Mouse (Mus musculus): Measurements from ENCODE around the gene Ncbp3.

Ncbp3 gene

DNA sequence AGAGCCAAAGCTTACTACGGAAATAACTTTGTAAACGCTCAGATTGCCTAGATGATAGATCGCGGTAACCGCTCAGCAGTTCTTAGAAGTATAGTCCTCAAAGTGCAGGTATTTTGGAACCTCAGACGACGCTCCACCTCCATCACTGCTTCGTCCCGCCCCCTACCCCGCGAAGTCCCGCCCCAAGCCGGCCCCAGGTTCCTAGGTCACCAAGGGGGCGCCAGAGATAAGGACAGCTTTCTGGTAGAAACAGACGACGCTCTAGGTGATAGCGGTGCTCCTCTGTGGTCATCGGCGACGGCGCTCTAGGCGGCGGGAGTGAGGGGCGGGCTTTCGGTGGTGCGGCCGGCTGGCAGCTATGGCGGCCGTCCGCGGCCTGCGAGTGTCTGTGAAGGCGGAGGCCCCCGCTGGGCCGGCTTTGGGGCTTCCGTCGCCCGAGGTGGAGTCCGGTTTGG is at the start of gene Ncbp3:
TSS of gene Ncbp3 (plus strand) at position 242 of the 455 bp plus-strand sequence.
- DNase-seq (ENCODE audit: low read depth, low spot score): peak; percentile 96

DNA sequence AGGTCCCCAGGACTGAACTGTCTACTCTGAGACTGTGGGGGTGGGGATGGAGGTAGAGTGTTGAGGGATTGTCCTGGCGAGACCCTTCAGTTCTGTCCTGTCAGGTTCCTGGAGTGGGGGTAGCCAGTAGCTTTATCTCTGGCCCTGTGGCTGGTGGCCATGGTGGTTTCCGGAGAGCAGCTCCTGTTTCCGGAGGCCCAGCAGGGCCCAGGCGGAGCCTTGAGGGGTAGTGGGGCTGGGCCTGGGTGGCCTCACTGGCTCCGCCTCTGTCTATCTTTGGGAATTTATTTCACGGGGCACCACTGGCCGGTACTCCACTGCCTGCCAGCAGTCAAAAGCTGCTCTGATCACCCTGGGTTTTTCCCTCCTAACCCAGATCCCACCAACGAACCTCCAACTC is 48.8 kb upstream of the Ncbp3 start, which contains the start of gene P2rx1:
TSS of gene P2rx1 (plus strand) at position 333 of the 400 bp plus-strand sequence.
- no peak for DNase-seq (ENCODE audit: low read depth, low spot score)

DNA sequence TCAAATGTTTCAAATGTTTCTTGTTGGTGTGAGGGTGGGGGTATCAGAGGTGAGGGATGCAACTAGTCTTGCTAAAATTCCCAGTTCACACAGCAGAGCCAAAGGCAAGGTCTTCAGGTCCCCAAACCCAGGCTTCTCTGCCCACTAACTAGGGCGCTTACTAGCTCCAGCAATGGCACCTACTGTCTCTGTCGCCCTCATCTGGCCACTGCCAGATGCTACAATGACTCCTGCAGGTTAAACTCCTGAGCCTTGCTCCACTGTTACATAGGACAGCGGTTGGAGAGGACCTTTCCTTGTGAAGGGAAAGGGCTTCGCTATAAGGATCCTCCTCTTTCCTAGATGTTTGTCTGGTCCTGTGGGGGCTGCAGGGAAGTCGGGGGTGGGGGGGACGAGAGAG is 46.6 kb upstream of the Ncbp3 start:
- peak; percentile 46 for DNase-seq (ENCODE audit: low read depth, low spot score)

DNA sequence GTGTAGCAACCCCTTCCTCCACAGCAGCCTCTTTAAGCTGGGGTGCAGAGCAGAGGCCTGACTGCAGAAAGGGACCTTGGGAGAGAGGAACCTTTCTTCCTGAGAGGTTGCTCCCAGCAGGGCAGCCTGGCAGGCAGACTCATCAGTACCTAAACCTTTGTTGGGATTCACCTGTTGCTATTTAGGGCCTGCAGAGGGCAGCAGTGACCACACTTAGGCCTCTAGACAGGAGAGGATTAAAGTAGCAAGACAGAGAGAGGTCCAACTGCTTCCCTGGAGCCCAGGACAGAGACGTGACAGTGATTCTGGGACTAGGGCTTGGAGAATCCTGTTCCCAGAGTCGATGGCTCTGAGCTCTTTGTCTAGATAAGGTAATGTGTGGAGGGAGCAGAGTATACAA is 41.2 kb upstream of the Ncbp3 start:
- peak; percentile 67 for DNase-seq (ENCODE audit: low read depth, low spot score)

DNA sequence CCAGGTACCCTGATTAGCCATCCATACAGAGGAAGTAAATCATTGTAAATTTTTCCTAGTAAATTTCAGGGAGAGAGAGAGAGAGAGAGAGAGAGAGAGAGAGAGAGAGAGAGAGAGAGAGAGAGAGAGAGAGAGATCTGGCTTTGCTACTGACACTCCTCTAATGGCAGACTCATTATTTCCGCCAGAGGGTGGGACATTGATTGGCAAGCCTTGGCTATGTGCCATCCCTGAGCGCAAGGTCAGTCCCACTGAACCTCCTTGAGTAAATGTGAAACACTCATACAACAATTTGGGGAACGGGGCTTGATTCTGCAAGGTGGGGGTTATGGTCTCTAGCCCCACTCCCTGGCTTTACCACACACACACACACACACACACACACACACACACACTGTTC is 40.5 kb upstream of the Ncbp3 start:
- DNase-seq (ENCODE audit: low read depth, low spot score): no peak

DNA sequence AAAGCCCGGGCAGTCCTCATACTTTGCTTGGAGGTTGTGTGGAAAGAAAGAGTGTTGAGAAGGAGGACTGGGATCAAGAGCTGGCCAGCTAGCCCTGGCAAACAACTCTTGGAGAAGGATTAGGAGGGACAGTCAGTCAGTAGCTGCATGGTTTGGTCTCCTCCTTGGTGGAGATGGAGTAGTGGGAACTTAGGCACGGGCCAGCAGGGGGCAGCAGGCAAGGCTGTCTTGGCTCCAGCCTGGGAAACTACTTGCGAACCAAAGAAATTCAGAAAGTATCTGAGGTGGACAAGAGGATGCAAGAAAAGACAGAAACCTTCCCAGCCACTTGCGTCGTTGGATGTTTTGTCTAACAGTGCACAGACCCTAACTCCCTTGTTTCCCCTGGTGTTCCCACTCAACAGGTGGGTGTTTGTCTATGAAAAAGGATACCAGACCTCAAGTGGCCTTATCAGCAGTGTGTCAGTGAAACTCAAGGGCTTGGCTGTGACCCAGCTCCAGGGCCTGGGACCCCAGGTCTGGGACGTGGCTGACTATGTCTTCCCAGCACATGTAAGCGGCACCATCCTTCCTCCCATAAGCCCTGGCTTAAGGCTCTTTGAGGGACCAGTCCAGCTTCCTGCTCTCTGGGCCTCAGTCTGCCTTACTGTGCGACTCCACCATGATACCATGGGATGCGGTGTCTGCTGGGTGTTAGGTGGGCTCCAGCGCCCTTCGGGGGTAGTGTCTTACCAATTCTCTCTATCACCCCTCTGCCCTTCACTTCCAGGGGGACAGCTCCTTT is 39.7 kb upstream of the Ncbp3 start:
- DNase-seq (ENCODE audit: low read depth, low spot score): no peak

DNA sequence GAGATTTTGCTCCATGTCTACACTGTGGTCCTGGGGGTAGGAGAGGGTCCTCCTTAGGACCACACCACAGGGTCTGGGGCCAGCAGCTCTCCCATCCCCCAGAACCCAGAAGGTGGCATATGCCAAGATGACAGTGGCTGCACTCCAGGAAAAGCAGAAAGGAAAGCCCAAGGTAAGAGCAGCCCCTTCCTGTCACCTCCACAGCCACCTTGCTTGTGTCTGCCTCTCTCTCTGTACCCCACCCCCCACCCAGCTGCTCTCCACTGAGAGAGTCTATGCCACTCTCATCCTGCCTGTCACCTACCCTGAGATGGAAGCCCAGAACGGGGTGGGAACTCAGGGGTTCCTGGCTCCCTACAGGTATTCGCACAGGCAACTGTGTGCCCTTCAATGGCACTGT is 38.8 kb upstream of the Ncbp3 start:
- DNase-seq (ENCODE audit: low read depth, low spot score): no peak

DNA sequence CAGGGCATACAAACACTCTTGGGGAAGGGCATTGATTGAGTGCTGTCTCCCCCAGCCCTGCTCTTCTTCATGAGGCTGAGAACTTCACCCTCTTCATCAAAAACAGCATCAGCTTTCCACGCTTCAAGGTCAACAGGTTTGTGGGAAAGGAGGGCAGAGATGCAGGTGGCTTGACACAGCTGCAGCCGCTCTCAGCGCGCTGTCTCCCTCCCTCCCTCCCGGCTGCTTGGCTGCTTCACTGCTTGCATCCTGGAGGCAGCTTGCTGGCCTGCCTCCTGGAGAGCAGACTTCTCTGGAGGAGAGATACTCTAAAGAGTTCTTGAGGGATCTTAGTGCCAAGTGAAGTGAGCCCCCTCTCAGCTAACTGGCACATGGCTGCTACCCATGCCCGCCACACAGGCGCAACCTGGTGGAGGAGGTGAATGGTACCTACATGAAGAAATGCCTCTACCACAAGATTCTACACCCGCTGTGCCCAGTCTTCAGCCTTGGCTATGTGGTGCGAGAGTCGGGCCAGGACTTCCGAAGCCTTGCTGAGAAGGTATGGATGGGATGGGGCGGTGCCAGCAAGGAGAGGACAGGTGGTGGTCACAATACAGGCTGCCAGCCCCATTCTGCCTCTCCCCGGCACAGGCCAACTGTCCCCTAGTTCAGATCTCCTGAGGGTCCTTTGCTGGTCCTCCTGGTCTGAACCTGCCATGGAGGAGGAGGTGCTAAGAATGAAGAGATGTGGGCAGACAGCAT is 37.9 kb upstream of the Ncbp3 start:
- DNase-seq (ENCODE audit: low read depth, low spot score): no peak

DNA sequence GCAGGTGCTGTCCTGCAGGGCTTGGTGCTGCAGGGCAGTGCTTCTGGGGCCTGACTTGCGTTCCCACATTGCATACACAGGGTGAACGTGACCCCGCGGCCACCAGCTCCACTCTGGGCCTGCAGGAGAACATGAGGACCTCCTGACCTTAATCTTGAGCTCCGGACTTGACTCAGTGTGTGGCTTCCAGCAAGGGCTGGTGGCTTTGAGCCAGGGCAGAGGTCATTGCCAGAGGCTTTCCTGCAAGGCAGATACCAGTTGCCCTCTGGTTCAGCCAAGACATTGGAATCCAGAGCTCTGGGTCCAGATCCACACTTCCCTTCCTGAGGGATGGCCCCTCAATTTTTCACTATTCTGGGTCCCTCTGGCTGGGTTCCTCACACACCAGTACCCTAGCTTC is 33.6 kb upstream of the Ncbp3 start:
- DNase-seq (ENCODE audit: low read depth, low spot score): no peak

DNA sequence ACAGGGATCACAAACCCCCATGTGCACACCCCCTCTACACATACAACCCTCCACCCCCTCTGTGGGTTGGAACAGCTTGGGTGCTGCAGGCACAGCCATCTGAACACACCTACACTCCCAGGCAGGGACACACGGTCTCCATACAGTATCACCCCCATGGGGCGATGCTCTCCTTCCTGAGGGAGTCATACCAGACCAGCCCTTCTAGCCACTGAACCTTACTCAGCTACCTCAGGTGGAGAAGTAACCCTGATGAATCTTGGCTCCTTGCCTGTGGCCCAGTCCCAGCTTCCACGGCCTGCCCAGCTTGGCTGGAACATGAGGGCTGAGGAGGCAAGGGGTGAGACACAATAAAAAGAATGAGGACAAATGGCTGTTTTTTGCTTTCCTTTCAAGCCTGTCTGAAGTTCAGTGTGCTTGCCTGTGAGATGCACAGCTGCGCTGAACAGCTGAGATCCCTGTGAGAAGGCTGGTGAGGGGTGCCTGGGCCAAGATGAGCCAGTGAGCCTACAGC is 32.7 kb upstream of the Ncbp3 start:
- no peak for DNase-seq (ENCODE audit: low read depth, low spot score)

DNA sequence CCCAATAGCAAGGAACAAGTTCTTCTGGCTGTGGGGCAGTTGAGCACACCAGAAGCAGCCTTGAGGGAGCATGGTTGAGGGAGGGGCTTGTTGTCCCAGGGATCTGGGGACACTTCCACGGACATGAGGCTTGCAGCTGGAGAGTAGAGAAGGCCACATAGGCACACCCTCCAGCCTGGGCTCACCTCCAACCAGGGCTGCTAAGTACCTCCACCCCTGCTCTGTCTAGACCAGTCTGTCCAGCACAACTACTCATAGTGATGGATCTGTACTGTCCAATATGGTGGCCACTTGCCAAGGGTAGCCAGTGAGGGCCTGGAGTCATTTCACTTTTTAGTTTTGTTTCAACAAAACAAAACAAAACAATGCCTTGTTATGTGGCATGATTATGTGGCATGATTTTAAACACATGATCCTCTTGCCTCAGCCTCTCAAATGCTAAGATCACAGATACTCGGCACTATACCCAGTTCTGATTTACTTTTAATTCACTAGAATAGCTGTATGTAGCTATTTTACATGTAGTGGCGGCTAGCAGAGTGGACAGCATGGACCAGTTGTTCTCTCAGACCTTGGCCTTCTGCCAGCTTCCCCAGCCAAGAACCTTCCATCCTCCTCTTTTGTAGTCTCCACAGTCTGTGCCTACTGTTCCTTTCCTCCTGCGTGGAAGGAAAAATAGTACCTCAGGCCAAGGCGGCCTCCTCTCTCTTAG is 32.0 kb upstream of the Ncbp3 start:
- no peak for DNase-seq (ENCODE audit: low read depth, low spot score)

DNA sequence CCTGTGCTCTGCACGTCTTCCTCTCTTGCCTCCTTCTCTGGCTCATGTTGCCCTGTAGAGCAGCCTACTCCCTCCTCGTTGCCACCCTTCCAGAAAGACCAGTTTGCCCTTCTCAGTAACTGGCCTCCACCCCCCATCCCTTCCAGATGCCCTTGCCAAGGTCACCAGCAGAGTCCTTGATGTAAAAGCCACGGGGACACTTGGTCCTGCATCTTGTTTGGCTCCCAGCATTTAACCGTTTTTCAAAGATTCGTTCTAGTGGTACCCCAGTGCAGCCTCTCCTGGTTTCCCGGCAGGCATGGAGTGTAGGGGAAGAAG is 31.5 kb upstream of the Ncbp3 start:
- DNase-seq (ENCODE audit: low read depth, low spot score): no peak

DNA sequence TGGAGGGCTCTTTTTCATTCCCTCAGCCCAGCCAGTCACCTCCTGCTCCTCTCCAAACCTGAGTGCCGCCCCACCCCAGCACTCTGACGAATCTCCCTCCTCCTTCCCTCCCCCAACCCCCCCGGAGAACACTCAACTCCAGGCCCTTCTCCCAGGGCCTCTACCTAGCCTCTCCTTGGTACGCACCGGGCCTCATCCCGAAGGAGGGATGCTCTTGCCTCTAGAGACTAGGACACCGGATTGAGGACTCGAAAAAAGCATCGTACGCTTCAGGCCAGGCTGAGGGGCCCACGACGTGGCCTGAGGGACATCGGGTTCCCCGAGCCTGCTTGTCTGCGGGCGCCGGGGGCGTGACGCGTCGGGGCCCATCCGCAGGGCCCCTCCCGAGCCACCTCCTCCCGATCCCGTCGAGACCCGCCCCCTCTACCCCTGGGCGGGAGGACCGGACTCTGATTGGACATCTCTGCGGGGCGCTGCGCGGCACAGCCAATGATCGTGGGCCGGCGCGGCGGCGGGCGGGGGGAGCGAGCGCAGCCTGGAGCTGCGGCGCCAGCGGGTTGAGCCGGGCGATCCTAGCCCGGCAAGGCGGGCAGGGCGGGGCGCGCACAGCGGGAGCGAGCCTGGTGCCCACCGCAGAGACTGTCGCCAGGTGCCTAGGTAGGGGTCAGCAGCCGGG is 29.0 kb upstream of the Ncbp3 start, which contains the start of gene Camkk1:
TSS of gene Camkk1 (plus strand) at position 538 of the 676 bp plus-strand sequence.
- DNase-seq (ENCODE audit: low read depth, low spot score): peak; percentile 86

DNA sequence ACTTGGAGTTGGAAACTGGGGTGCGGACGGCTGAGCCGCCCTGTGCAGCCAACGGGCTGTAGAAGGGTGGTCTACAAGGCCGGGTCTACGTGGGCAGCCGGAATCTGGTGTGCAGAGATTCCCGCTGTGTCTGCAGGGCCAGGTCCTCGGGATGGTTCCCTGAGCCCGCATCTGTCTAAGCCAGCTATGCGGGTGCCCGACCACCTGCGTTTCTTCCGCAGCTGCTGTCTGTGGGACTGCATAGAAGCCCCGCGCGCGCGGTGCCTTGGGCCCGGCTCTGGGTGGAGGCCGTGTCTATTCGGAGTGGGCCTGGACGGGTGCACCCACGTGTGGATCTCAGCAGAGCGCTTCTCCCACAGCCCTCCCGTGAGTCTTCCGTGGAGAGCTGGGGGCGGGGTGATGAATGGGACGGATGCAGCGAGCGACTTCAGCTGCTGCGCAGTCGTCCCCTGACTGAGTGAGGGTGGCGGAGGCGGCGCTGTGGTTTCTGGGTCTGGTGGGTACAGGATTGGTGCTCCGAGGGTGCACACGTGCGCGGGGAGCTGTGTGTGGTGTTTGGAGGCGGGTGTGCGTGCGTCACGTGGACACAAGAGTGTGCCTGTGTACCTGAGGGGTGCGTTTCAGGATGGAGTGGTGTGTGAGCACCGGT is 28.3 kb upstream of the Ncbp3 start:
- peak; percentile 47 for DNase-seq (ENCODE audit: low read depth, low spot score)

DNA sequence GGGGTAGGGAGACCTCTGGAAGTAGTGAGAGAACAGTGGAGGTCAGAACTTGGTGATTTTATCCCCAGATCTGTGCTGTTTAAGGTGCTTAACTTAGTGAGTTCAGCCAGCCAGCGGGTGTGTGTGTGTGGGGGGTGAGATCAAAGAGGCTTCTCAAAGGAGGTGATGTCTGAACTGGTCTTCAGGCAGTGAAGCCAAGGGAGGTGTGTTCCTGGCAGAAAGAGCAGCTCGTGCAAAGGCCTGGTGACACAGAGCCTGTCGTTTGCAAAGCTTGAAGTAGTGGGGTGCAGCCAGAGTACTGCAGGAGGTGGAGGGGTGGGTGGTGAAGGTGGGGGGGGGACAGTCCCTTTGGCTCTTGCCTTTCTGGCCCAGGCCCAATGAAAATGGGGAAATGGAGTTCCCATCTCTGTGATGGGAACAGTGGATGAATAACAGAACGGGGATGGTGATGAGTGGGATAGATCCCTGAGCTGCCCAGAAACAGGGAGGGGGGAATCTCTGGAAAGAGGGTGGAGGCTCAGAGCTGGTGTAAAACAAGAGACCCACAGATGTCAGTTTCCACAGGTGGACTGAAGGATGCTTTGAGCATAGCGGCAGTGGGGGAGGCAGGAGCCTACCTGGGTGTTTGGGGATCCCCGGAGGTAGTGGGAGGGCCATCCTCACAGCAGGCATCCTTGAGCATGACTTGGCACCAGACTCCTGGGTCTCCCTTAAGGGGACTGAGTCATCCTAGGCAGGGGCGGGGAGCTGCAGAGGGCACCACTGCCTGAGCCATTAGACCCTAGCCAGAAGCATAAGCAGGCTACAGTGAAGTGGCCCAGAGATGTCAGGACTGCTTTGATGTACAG is 26.4 kb upstream of the Ncbp3 start:
- DNase-seq (ENCODE audit: low read depth, low spot score): no peak

DNA sequence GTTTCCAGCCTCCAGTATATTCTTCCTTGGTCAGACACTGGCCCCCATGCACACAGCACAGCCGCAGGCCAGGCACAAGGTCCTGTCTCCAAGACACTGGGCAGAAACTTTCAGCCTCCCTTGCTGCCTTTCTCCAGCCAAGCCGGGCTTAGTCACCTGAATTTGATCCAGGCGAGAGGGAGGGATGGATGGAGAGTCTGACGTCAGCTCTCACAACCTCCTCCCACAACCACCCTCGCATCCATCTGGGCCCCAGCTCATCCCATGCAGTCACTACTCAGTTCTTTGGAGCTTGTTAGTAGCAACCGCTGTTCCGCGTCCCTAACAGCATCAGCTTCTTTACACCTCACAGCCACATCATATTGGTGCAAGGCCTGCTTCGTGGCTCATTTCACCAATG is 24.5 kb upstream of the Ncbp3 start:
- no peak for DNase-seq (ENCODE audit: low read depth, low spot score)

DNA sequence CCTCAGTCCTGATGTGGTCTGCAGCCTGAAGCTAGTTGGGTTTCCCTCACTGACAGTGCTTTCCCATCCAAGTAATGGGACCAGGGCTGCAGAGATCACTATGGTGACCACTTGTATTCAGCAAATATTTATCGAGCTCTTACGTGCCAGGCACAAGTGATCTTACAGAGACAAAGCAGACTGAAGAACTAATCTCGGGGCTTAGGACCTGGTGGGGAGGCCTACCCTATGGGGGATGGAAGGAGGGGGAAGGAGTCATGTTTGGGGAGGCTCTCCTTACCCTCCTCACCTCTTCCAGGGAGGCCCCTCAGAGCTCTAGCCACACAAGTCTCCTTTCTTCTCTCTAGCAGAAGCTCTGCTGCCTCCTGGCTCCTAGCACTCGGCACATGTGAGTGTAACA is 23.8 kb upstream of the Ncbp3 start:
- DNase-seq (ENCODE audit: low read depth, low spot score): no peak

DNA sequence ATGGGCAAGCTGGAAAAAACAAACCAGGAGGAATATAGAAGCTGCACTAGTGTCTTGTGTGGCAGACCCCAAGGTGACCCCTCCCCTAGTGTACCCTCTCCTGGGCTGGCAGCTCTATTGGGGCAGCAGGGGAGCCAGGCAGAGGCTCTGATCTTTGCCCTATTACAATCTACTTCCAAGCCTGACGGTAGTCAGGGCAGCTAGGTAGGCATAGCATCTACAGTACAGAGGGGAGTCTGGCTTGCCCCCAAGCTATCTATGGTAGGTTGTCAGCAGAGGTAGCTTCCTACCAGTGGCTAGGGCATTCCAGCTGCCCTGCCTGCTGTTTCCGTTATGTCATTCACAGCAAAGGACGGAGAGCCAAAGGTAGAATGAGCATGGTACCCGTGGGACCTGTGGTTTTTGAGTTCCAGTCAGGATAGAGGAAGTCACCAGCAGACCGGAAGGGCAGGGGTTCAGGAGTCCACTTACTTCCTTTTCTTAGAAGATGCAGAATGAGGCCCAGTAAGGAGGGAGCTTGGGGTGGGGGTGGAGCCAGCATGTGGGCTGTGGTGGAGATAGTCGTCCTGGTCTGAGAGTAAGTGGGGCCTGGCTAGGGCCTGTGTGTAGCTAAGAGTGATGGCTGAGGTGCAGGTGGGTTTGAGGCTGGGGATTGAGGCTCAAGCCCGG is 23.2 kb upstream of the Ncbp3 start:
- no peak for DNase-seq (ENCODE audit: low read depth, low spot score)

DNA sequence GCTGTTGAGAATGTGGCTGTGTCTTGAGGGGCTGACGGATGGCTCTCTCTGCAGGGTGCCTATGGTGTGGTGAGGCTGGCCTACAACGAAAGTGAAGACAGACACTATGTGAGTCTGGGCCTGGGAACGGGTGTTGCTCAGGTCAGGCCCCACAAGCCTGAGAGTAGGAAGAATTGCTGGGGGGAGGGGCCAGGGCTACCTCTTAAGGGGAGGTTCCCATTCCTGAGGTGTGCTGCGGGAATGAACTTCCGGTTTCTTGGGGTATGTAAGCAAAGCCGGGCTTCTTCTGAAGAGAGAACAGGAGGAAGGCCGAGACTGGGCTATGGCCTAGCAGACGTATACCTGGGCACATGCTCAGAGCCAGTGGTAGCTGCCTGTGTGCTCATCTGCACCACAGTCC is 20.6 kb upstream of the Ncbp3 start:
- DNase-seq (ENCODE audit: low read depth, low spot score): peak; percentile 42
